Mouse (Mus musculus): Measurements from ENCODE around the gene Zmynd8.

DNA sequence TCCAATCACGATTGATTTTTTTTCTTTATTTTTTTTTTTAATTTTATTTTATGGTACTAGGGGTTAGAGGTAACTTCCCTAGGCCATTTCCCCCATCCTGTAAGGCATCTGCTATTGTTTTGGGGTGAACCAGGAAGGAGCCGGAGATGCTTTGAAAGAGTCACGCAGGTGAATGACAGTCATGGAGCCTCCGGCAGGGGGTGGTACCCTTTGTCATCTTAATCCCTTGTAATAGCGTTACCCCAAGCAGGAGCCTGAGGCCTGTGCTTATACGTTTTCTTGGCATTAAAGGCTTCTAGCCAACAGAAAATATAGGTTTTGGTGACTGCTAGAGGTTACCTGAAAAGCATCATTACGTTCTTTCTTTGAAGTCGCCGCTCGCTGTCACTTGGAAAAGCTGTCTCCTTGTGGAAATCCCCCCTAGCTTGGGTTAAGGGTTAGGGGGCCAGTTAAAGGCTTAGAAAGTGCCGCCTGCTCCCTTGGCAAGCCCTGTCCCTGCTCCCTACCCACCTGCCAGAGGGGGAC, 157.2 kb downstream of the Zmynd8 start:
- TF ChIP-seq CTCF (IDR thresholded peaks at IDR 0.05; ENCODE audit: low read depth) (no peak), EP300 (IDR thresholded peaks at IDR 0.05; ENCODE audit: low read depth) (no peak)

Measured in heart, postnatal 0 days (tissue).